Mouse (Mus musculus): Measurements from ENCODE around the gene Cdc27.
A peak's percentile ranks its signal among the peaks of the same experiment; 100 is the strongest.

Gene Cdc27

GRCm38 (mm10) chr11:104550406-104550974 lies at the start of gene Cdc27, which contains the start of gene Myl4:
Gene Cdc27 (minus strand): TSS chr11:104550620.
Gene Myl4 (plus strand): TSS chr11:104550663.
- peak; percentile 98 for DNase-seq (ENCODE audit: low spot score)

GRCm38 (mm10) chr11:104599265-104599945 lies 49.0 kb upstream of the Cdc27 start:
- DNase-seq (ENCODE audit: low spot score) = peak; percentile 16

- DNase-seq (ENCODE audit: low spot score) = no peak
Observed at GRCm38 (mm10) chr11:104596365-104596764, 45.9 kb upstream of the Cdc27 start.

- no peak for DNase-seq (ENCODE audit: low spot score)
Observed at GRCm38 (mm10) chr11:104592066-104592835, 41.8 kb upstream of the Cdc27 start.

- peak; percentile 80 for DNase-seq (ENCODE audit: low spot score)
Observed at GRCm38 (mm10) chr11:104590148-104590547, 39.7 kb upstream of the Cdc27 start.

- DNase-seq (ENCODE audit: low spot score) = no peak
Observed at GRCm38 (mm10) chr11:104589570-104589969, 39.1 kb upstream of the Cdc27 start.

- no peak for DNase-seq (ENCODE audit: low spot score)
Observed at GRCm38 (mm10) chr11:104588513-104588912, 38.1 kb upstream of the Cdc27 start.

- no peak for DNase-seq (ENCODE audit: low spot score)
Observed at GRCm38 (mm10) chr11:104587904-104588303, 37.5 kb upstream of the Cdc27 start.

GRCm38 (mm10) chr11:104585495-104585894 lies 35.1 kb upstream of the Cdc27 start:
- DNase-seq (ENCODE audit: low spot score) = no peak

- no peak for DNase-seq (ENCODE audit: low spot score)
Observed at GRCm38 (mm10) chr11:104582630-104583364, 32.4 kb upstream of the Cdc27 start.

GRCm38 (mm10) chr11:104582308-104582606 lies 31.8 kb upstream of the Cdc27 start:
- DNase-seq (ENCODE audit: low spot score) = no peak

GRCm38 (mm10) chr11:104581446-104582307 lies 31.3 kb upstream of the Cdc27 start:
- DNase-seq (ENCODE audit: low spot score) = no peak

GRCm38 (mm10) chr11:104580606-104581005 lies 30.2 kb upstream of the Cdc27 start:
- no peak for DNase-seq (ENCODE audit: low spot score)

- DNase-seq (ENCODE audit: low spot score) = no peak
Observed at GRCm38 (mm10) chr11:104580091-104580490, 29.7 kb upstream of the Cdc27 start.

GRCm38 (mm10) chr11:104579575-104579974 lies 29.2 kb upstream of the Cdc27 start:
- DNase-seq (ENCODE audit: low spot score) = no peak

- no peak for DNase-seq (ENCODE audit: low spot score)
Observed at GRCm38 (mm10) chr11:104579084-104579483, 28.7 kb upstream of the Cdc27 start.

- DNase-seq (ENCODE audit: low spot score) = no peak
Observed at GRCm38 (mm10) chr11:104578074-104578473, 27.7 kb upstream of the Cdc27 start.

GRCm38 (mm10) chr11:104576772-104577612 lies 26.6 kb upstream of the Cdc27 start:
- DNase-seq (ENCODE audit: low spot score) = no peak

- DNase-seq (ENCODE audit: low spot score) = no peak
Observed at GRCm38 (mm10) chr11:104572566-104572965, 22.1 kb upstream of the Cdc27 start.

- no peak for DNase-seq (ENCODE audit: low spot score)
Observed at GRCm38 (mm10) chr11:104572091-104572490, 21.7 kb upstream of the Cdc27 start.

GRCm38 (mm10) chr11:104571373-104571772 lies 21.0 kb upstream of the Cdc27 start:
- peak; percentile 14 for DNase-seq (ENCODE audit: low spot score)
